Mouse (Mus musculus): ENCODE data around the gene Pnrc1. TPM values are rescaled to one million over a fixed set of nuclear protein-coding genes. Genes with fewer than 3 reads are reported as not detected.

Gene Pnrc1
- polyA plus RNA-seq, 1 experiment from 2014 or later, result 131 TPM

GRCm38 (mm10) chr4:33243016-33243758 lies 46.8 kb downstream of the Pnrc1 start:
- 69% methylated on average over 12 of the region's 12 CpGs for WGBS
- no peak for ATAC-seq

GRCm38 (mm10) chr4:33242536-33242935 lies 47.4 kb downstream of the Pnrc1 start:
- Histone ChIP-seq H3K4me2 (replicated peaks; ENCODE audit: low read depth) (no peak overlapping the region), H3K9ac (ENCODE audit: low read depth, low read length) (no peak overlapping the region), H3K27ac (ENCODE audit: low read depth, low read length) (peak overlapping the region; percentile 24; the same call in 1 of the 2 replicates), H3K4me3 (ENCODE audit: low read depth, low read length) (no peak overlapping the region), H3K36me3 (ENCODE audit: control insufficient read depth, insufficient read depth) (peaks cover 31% of the 10 kb centered on the region), H3K27me3 (replicated peaks; ENCODE audit: control insufficient read depth, insufficient read depth, low read length) (no peaks in the 10 kb centered on the region), H3K9me3 (ENCODE audit: control insufficient read depth) (no peaks in the 10 kb centered on the region), H3K4me1 (replicated peaks; ENCODE audit: control insufficient read depth, insufficient read depth, low read length) (no peaks in the 10 kb centered on the region; the same call in none of the 2 replicates)
- TF ChIP-seq CTCF (IDR thresholded peaks at IDR 0.05; ENCODE audit: low read depth), result no peak
- ATAC-seq, result no peak; the same call in 1 of the 2 replicates
- WGBS, result 45% methylated on average over 5 of the region's 5 CpGs

More at GRCm38 (mm10) chr4:33243016-33243758, 46.8 kb downstream of the Pnrc1 start:
- Histone ChIP-seq H3K27me3 (replicated peaks; ENCODE audit: control insufficient read depth, insufficient read depth, low read length) (no peaks in the 10 kb centered on the region), H3K9me3 (ENCODE audit: control insufficient read depth) (no peaks in the 10 kb centered on the region), H3K27ac (ENCODE audit: low read depth, low read length) (peak overlapping the region; percentile 28; the same call in 1 of the 2 replicates), H3K36me3 (ENCODE audit: control insufficient read depth, insufficient read depth) (peaks cover 31% of the 10 kb centered on the region), H3K4me3 (ENCODE audit: low read depth, low read length) (no peak overlapping the region), H3K4me2 (replicated peaks; ENCODE audit: low read depth) (no peak overlapping the region), H3K9ac (ENCODE audit: low read depth, low read length) (no peak overlapping the region), H3K4me1 (replicated peaks; ENCODE audit: control insufficient read depth, insufficient read depth, low read length) (no peaks in the 10 kb centered on the region; the same call in none of the 2 replicates)
- no peak for TF ChIP-seq CTCF (IDR thresholded peaks at IDR 0.05; ENCODE audit: low read depth)

- no peak overlapping the region for H3K9ac ChIP-seq (ENCODE audit: low read depth, low read length)
- H3K27ac ChIP-seq (ENCODE audit: low read depth, low read length), result no peak overlapping the region
- H3K9me3 ChIP-seq (ENCODE audit: control insufficient read depth), result no peaks in the 10 kb centered on the region
- no peaks in the 10 kb centered on the region for H3K36me3 ChIP-seq (ENCODE audit: control insufficient read depth, insufficient read depth)
- H3K27me3 ChIP-seq (replicated peaks; ENCODE audit: control insufficient read depth, insufficient read depth, low read length), result no peaks in the 10 kb centered on the region
- TF ChIP-seq CTCF (IDR thresholded peaks at IDR 0.05; ENCODE audit: low read depth), result no peak
- no peaks in the 10 kb centered on the region for H3K4me1 ChIP-seq (replicated peaks; ENCODE audit: control insufficient read depth, insufficient read depth, low read length)
- H3K4me2 ChIP-seq (replicated peaks; ENCODE audit: low read depth), result no peak overlapping the region
- 89% methylated on average over 18 of the region's 18 CpGs for WGBS
- no peak overlapping the region for H3K4me3 ChIP-seq (ENCODE audit: low read depth, low read length)
- no peak for ATAC-seq
These were observed 59.1 kb downstream of the Pnrc1 start for GRCm38 (mm10) chr4:33230881-33231280.

GRCm38 (mm10) chr4:33229639-33230038 lies 60.3 kb downstream of the Pnrc1 start:
- no peaks in the 10 kb centered on the region for H3K4me1 ChIP-seq (replicated peaks; ENCODE audit: control insufficient read depth, insufficient read depth, low read length)
- WGBS, result 53% methylated on average over 4 of the region's 4 CpGs
- H3K4me2 ChIP-seq (replicated peaks; ENCODE audit: low read depth), result no peak overlapping the region
- ATAC-seq, result no peak
- H3K4me3 ChIP-seq (ENCODE audit: low read depth, low read length), result no peak overlapping the region
- H3K27me3 ChIP-seq (replicated peaks; ENCODE audit: control insufficient read depth, insufficient read depth, low read length), result no peaks in the 10 kb centered on the region
- no peak overlapping the region for H3K27ac ChIP-seq (ENCODE audit: low read depth, low read length)
- TF ChIP-seq CTCF (IDR thresholded peaks at IDR 0.05; ENCODE audit: low read depth), result no peak
- H3K36me3 ChIP-seq (ENCODE audit: control insufficient read depth, insufficient read depth), result no peaks in the 10 kb centered on the region
- no peaks in the 10 kb centered on the region for H3K9me3 ChIP-seq (ENCODE audit: control insufficient read depth)
- no peak overlapping the region for H3K9ac ChIP-seq (ENCODE audit: low read depth, low read length)

- no peak overlapping the region for H3K4me2 ChIP-seq (replicated peaks; ENCODE audit: low read depth)
- no peak overlapping the region for H3K27ac ChIP-seq (ENCODE audit: low read depth, low read length)
- H3K36me3 ChIP-seq (ENCODE audit: control insufficient read depth, insufficient read depth), result no peaks in the 10 kb centered on the region
- no peak overlapping the region for H3K9ac ChIP-seq (ENCODE audit: low read depth, low read length)
- ATAC-seq, result no peak
- no peaks in the 10 kb centered on the region for H3K27me3 ChIP-seq (replicated peaks; ENCODE audit: control insufficient read depth, insufficient read depth, low read length)
- WGBS, result 79% methylated on average over 7 of the region's 7 CpGs
- no peak for TF ChIP-seq CTCF (IDR thresholded peaks at IDR 0.05; ENCODE audit: low read depth)
- H3K4me1 ChIP-seq (replicated peaks; ENCODE audit: control insufficient read depth, insufficient read depth, low read length), result no peaks in the 10 kb centered on the region
- H3K4me3 ChIP-seq (ENCODE audit: low read depth, low read length), result no peak overlapping the region
- no peaks in the 10 kb centered on the region for H3K9me3 ChIP-seq (ENCODE audit: control insufficient read depth)
These were observed 62.8 kb downstream of the Pnrc1 start for GRCm38 (mm10) chr4:33227164-33227563.

GRCm38 (mm10) chr4:33224003-33224675 lies 65.8 kb downstream of the Pnrc1 start:
- no peaks in the 10 kb centered on the region for H3K4me1 ChIP-seq (replicated peaks; ENCODE audit: control insufficient read depth, insufficient read depth, low read length)
- H3K4me3 ChIP-seq (ENCODE audit: low read depth, low read length), result no peak overlapping the region
- no peak for ATAC-seq
- H3K27ac ChIP-seq (ENCODE audit: low read depth, low read length), result no peak overlapping the region
- no peak for TF ChIP-seq CTCF (IDR thresholded peaks at IDR 0.05; ENCODE audit: low read depth)
- H3K9ac ChIP-seq (ENCODE audit: low read depth, low read length), result no peak overlapping the region
- no peaks in the 10 kb centered on the region for H3K9me3 ChIP-seq (ENCODE audit: control insufficient read depth)
- no peaks in the 10 kb centered on the region for H3K27me3 ChIP-seq (replicated peaks; ENCODE audit: control insufficient read depth, insufficient read depth, low read length)
- no peaks in the 10 kb centered on the region for H3K36me3 ChIP-seq (ENCODE audit: control insufficient read depth, insufficient read depth)
- H3K4me2 ChIP-seq (replicated peaks; ENCODE audit: low read depth), result no peak overlapping the region
- 41% methylated on average over 7 of the region's 7 CpGs for WGBS

Data from intestine, postnatal 0 days (tissue).